Mouse (Mus musculus) CH12.LX (cell line): ENCODE results near the gene Gdf15. TPM values are rescaled to one million over a fixed set of nuclear protein-coding genes. Genes with fewer than 3 reads are reported as not detected.

Source experiments
- DNase-seq: peaks from one replicate; pipeline ENCODE4 v3.0.0-alpha.2; 2013; ENCODE audit errors: extremely low read depth
- H3K27ac ChIP-seq: 2 replicates; pipeline ENCODE4 v1.5.1; 2012; ENCODE audit warnings: low read depth, mild to moderate bottlenecking, control low read depth, moderate library complexity; ENCODE audit not compliant: insufficient read depth
- H3K27me3 ChIP-seq: replicated peaks from 2 replicates; pipeline ENCODE3; 2012; ENCODE audit warnings: inconsistent platforms
- H3K36me3 ChIP-seq, 2 experiments: replicated peaks in 1 of 2; 2 replicates each; pipeline versions ENCODE3 to v1.6.1; 2012; ENCODE audit warnings: inconsistent platforms in 1 of 2, low read length in 1 of 2, mild to moderate bottlenecking in 1 of 2, mixed read lengths in 1 of 2, moderate library complexity in 1 of 2; ENCODE audit not compliant: control insufficient read depth in 1 of 2, insufficient read depth in 1 of 2
- H3K4me1 ChIP-seq, 2 experiments: 2 replicates each; pipeline ENCODE4 v1.6.1; 2012; ENCODE audit warnings: inconsistent platforms in 1 of 2, moderate library complexity in 1 of 2; ENCODE audit not compliant: insufficient read depth in 2 of 2, control insufficient read depth in 1 of 2
- H3K4me2 ChIP-seq: 2 replicates; pipeline ENCODE4 v1.6.1; 2012; ENCODE audit warnings: low read depth, mild to moderate bottlenecking, control low read depth; ENCODE audit not compliant: poor library complexity, insufficient read depth, severe bottlenecking
- H3K4me3 ChIP-seq, 3 experiments: fragments of 150-350 bp in 1 of 3; sonication (generic) in 1 of 3; replicated peaks in 1 of 3; 2 replicates each; pipeline versions ENCODE3 to v1.5.1; 2011 to 2012; ENCODE audit warnings: low read depth in 2 of 3, low read length in 2 of 3, mild to moderate bottlenecking in 2 of 3, moderate library complexity in 2 of 3, control low read depth in 1 of 3, improper control_type of control experiment in 1 of 3, inconsistent platforms in 1 of 3, mixed read lengths in 1 of 3; ENCODE audit not compliant: poor library complexity in 1 of 3
- H3K79me2 ChIP-seq: replicated peaks from 2 replicates; pipeline ENCODE4 v1.6.1; 2012; ENCODE audit warnings: mild to moderate bottlenecking, moderate library complexity; ENCODE audit not compliant: control insufficient read depth, poor library complexity, insufficient read depth, severe bottlenecking; ENCODE audit errors: extremely low read depth
- H3K9ac ChIP-seq: 2 replicates; pipeline ENCODE4 v1.6.1; 2012; ENCODE audit warnings: low read depth, mild to moderate bottlenecking, control low read depth, moderate library complexity; ENCODE audit not compliant: insufficient read depth
- H3K9me3 ChIP-seq: replicated peaks from 2 replicates; pipeline ENCODE3; 2012; ENCODE audit warnings: low read length, inconsistent platforms, mixed read lengths
- CHD2 ChIP-seq: IDR thresholded peaks from 2 replicates; pipeline ENCODE4 v1.6.1; 2011; ENCODE audit warnings: low read length, improper control_type of control experiment
- CTCF ChIP-seq, 2 experiments: IDR thresholded peaks in 1 of 2; conservative IDR thresholded peaks in 1 of 2; 2 replicates each; pipeline ENCODE4 v1.5.1; 2011 to 2012; ENCODE audit warnings: low read depth in 2 of 2, low read length in 2 of 2, improper control_type of control experiment in 1 of 2, inconsistent platforms in 1 of 2, mild to moderate bottlenecking in 1 of 2, moderate library complexity in 1 of 2
- E2F4 ChIP-seq: IDR thresholded peaks from 2 replicates; pipeline ENCODE4 v1.6.1; 2011; ENCODE audit warnings: low read depth, low read length, improper control_type of control experiment; ENCODE audit not compliant: insufficient replicate concordance
- EP300 ChIP-seq: IDR thresholded peaks from 2 replicates; pipeline ENCODE4 v1.6.1; 2011; ENCODE audit warnings: low read length, improper control_type of control experiment
- ETS1 ChIP-seq: conservative IDR thresholded peaks from 2 replicates; pipeline ENCODE4 v1.6.1; 2012; ENCODE audit warnings: low read depth, mild to moderate bottlenecking, inconsistent platforms, low read length, improper control_type of control experiment, moderate library complexity
- HCFC1 ChIP-seq: IDR thresholded peaks from 2 replicates; pipeline ENCODE4 v1.6.1; 2012; ENCODE audit warnings: low read depth, mild to moderate bottlenecking, inconsistent platforms, low read length, improper control_type of control experiment
- IRF4 ChIP-seq: IDR thresholded peaks from 2 replicates; pipeline ENCODE4 v1.6.1; 2014; ENCODE audit warnings: low read depth, mild to moderate bottlenecking, inconsistent platforms, low read length, improper control_type of control experiment
- JUN ChIP-seq: IDR thresholded peaks from 2 replicates; pipeline ENCODE4 v1.6.1; 2011; ENCODE audit warnings: low read depth, mild to moderate bottlenecking, low read length, improper control_type of control experiment, moderate library complexity; ENCODE audit not compliant: insufficient read depth
- JUND ChIP-seq: conservative IDR thresholded peaks from 2 replicates; pipeline ENCODE4 v1.6.1; 2011; ENCODE audit warnings: low read depth, low read length, improper control_type of control experiment
- KAT2A ChIP-seq: IDR thresholded peaks from 2 replicates; pipeline ENCODE4 v1.6.1; 2012; ENCODE audit warnings: low read length, improper control_type of control experiment, inconsistent platforms; ENCODE audit not compliant: insufficient replicate concordance
- MAFK ChIP-seq: IDR thresholded peaks from 2 replicates; pipeline ENCODE4 v1.6.1; 2011; ENCODE audit warnings: low read length, improper control_type of control experiment; ENCODE audit not compliant: insufficient replicate concordance
- MAX ChIP-seq: IDR thresholded peaks from 2 replicates; pipeline ENCODE4 v1.6.1; 2011; ENCODE audit warnings: low read length, improper control_type of control experiment
- MAZ ChIP-seq: IDR thresholded peaks from 2 replicates; pipeline ENCODE4 v1.6.1; 2012; ENCODE audit warnings: low read depth, mild to moderate bottlenecking, inconsistent platforms, low read length, improper control_type of control experiment, moderate library complexity
- MXI1 ChIP-seq: IDR thresholded peaks from 2 replicates; pipeline ENCODE4 v1.6.1; 2011; ENCODE audit warnings: mild to moderate bottlenecking, low read depth, low read length, improper control_type of control experiment
- MYC ChIP-seq: IDR thresholded peaks from 2 replicates; pipeline ENCODE4 v1.6.1; 2011; ENCODE audit warnings: low read depth, mild to moderate bottlenecking, improper control_type of control experiment, low read length
- NELFE ChIP-seq: IDR thresholded peaks from 2 replicates; pipeline ENCODE4 v1.6.1; 2011; ENCODE audit warnings: low read depth, low read length, improper control_type of control experiment
- NRF1 ChIP-seq: IDR thresholded peaks from 2 replicates; pipeline ENCODE4 v1.6.1; 2014; ENCODE audit warnings: low read depth, mild to moderate bottlenecking, inconsistent platforms, low read length, improper control_type of control experiment, moderate library complexity
- PAX5 ChIP-seq: IDR thresholded peaks from 2 replicates; pipeline ENCODE4 v1.6.1; 2012; ENCODE audit warnings: low read length, inconsistent platforms, mixed read lengths
- POLR2A ChIP-seq: IDR thresholded peaks from 2 replicates; pipeline ENCODE4 v1.6.1; 2011; ENCODE audit warnings: low read depth, mild to moderate bottlenecking, improper control_type of control experiment, low read length
- POLR2AphosphoS2 ChIP-seq: IDR thresholded peaks from 2 replicates; pipeline ENCODE4 v1.6.1; 2011; ENCODE audit warnings: low read depth, low read length, improper control_type of control experiment
- RAD21 ChIP-seq: IDR thresholded peaks from 2 replicates; pipeline ENCODE4 v1.6.1; 2011; ENCODE audit warnings: low read depth, mild to moderate bottlenecking, low read length, improper control_type of control experiment, moderate library complexity
- RCOR1 ChIP-seq: conservative IDR thresholded peaks from 2 replicates; pipeline ENCODE4 v1.6.1; 2012; ENCODE audit warnings: low read depth, mild to moderate bottlenecking, inconsistent platforms, low read length, improper control_type of control experiment
- SIN3A ChIP-seq: IDR thresholded peaks from 2 replicates; pipeline ENCODE4 v1.6.1; 2012; ENCODE audit warnings: low read length, improper control_type of control experiment, inconsistent platforms
- SMC3 ChIP-seq: IDR thresholded peaks from 2 replicates; pipeline ENCODE4 v1.6.1; 2011; ENCODE audit warnings: low read depth, low read length, improper control_type of control experiment
- TBP ChIP-seq: conservative IDR thresholded peaks from 2 replicates; pipeline ENCODE4 v1.6.1; 2011; ENCODE audit warnings: low read depth, low read length, improper control_type of control experiment
- TCF12 ChIP-seq: IDR thresholded peaks from 2 replicates; pipeline ENCODE4 v1.6.1; 2014; ENCODE audit warnings: low read depth, mild to moderate bottlenecking, inconsistent platforms, low read length, improper control_type of control experiment
- UBTF ChIP-seq: IDR thresholded peaks from 2 replicates; pipeline ENCODE4 v1.6.1; 2012; ENCODE audit warnings: low read depth, mild to moderate bottlenecking, inconsistent platforms, low read length, improper control_type of control experiment, moderate library complexity
- USF1 ChIP-seq: IDR thresholded peaks from 2 replicates; pipeline ENCODE4 v1.6.1; 2014; ENCODE audit warnings: low read depth, mild to moderate bottlenecking, inconsistent platforms, low read length, improper control_type of control experiment
- USF2 ChIP-seq: conservative IDR thresholded peaks from 2 replicates; pipeline ENCODE4 v1.6.1; 2011; ENCODE audit warnings: low read depth, low read length, improper control_type of control experiment
- ZC3H11A ChIP-seq: IDR thresholded peaks from 2 replicates; pipeline ENCODE4 v1.6.1; 2012; ENCODE audit warnings: low read depth, mild to moderate bottlenecking, inconsistent platforms, low read length, improper control_type of control experiment
- ZKSCAN1 ChIP-seq: IDR thresholded peaks from 2 replicates; pipeline ENCODE4 v1.6.1; 2012; ENCODE audit warnings: low read depth, inconsistent platforms, low read length, improper control_type of control experiment, borderline replicate concordance
- ZMIZ1 ChIP-seq: IDR thresholded peaks from 2 replicates; pipeline ENCODE4 v1.6.1; 2012; ENCODE audit warnings: low read depth, mild to moderate bottlenecking, inconsistent platforms, low read length, improper control_type of control experiment
- dilution Hi-C: fragments of 300-500 bp; cut with MboI; formaldehyde crosslinking; loops from 2 replicates; pipeline ENCODE4 v1.14.3; 2020; ENCODE audit warnings: low sequenced_read_pairs; ENCODE audit not compliant: extremely low pct_unique_long_range_greater_than_20kb, extremely low pct_ligation_motif_present
- in situ Hi-C: fragments of 300-500 bp; cut with MboI; formaldehyde crosslinking; loops from 3 replicates; pipeline ENCODE4 v1.14.3; 2019; ENCODE audit warnings: low sequenced_read_pairs, low pct_ligation_motif_present, low pct_unique_long_range_greater_than_20kb, mixed read lengths
- polyA plus RNA-seq: library from polyadenylated mRNA; unstranded; fragments of >175 nt; gene quantifications from 2 replicates; pipeline ENCODE4 v1.2.1, GENCODE M21; 2012; ENCODE audit warnings: low read depth; ENCODE audit not compliant: insufficient read length
- total RNA-seq, 2 experiments: library from RNA; depleted of rRNA; stranded (reverse); fragments of 300-350 nt in 1 of 2; fragments of >200 nt in 1 of 2; gene quantifications; 2 replicates each; pipeline ENCODE4 v1.2.3; 2012 to 2014

Gene Gdf15
- total and polyA plus RNA-seq, 3 experiments, result 0.16 to 0.21 TPM; not detected in 1

DNA sequence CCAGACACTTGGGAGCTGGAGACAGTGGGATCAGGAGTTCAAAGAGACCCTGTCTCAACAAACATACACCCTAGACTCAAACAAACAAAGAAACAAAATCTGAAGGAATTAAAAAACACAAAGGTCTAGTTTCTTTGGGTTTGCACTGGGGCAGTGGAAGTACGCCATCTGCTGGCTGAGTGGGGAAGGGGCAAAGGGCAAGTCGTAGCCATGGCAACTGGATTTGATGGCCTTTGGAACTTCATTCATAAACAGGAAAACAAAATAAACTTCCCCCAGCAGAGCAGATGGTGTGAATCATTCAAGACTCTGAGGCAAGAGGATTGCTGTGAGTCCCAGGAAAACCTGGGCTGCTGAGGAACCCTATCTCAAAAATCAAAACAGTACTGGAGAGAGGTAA, 21.0 kb upstream of the Gdf15 start:
- in situ Hi-C loops, result no loop called here

GRCm38 (mm10) chr8:70650351-70650750, 18.1 kb upstream of the Gdf15 start:
- H3K79me2 ChIP-seq, result no peaks in the 10 kb centered on the region
- peaks cover 26 to 67% of the 10 kb centered on the region in 2 experiments for H3K36me3 ChIP-seq
- dilution Hi-C loops (no loop called here), in situ Hi-C loops (no loop called here)
- no peak overlapping the region for H3K4me3 ChIP-seq
- no peak overlapping the region for H3K27ac ChIP-seq
- DNase-seq, result no peak
- H3K9ac ChIP-seq, result no peak overlapping the region
- TF ChIP-seq ZKSCAN1, result no peak
- no peak for TF ChIP-seq MAZ
- TF ChIP-seq PAX5, result no peak
- no peak for TF ChIP-seq USF1
- TF ChIP-seq ETS1, result no peak
- no peak for TF ChIP-seq JUN
- TF ChIP-seq TBP, result no peak
- TF ChIP-seq RCOR1, result no peak
- no peak for TF ChIP-seq MAFK
- TF ChIP-seq EP300, result no peak
- TF ChIP-seq SMC3, result no peak
- TF ChIP-seq JUND, result no peak
- TF ChIP-seq TCF12, result no peak
- TF ChIP-seq MAX, result no peak
- TF ChIP-seq MXI1, result no peak
- no peak for TF ChIP-seq E2F4
- no peak for TF ChIP-seq NELFE
- TF ChIP-seq, all 38 proteins: peak for 0
- H3K4me1 ChIP-seq, result peaks cover 32 to 74% of the 10 kb centered on the region in 2 experiments
- no peaks in the 10 kb centered on the region for H3K9me3 ChIP-seq
- no peak overlapping the region for H3K4me2 ChIP-seq
- no peaks in the 10 kb centered on the region for H3K27me3 ChIP-seq

More for the DNA sequence above, 21.0 kb upstream of the Gdf15 start:
- DNase-seq, result peak; percentile 67
- Histone ChIP-seq H3K9me3 (no peaks in the 10 kb centered on the region), H3K27ac (no peak overlapping the region), H3K4me1 (peaks cover 12 to 58% of the 10 kb centered on the region in 2 experiments), H3K79me2 (peaks cover 5% of the 10 kb centered on the region; the same call in 1 of the 2 replicates), H3K4me3 (no peak overlapping the region), H3K27me3 (no peaks in the 10 kb centered on the region), H3K9ac (no peak overlapping the region), H3K4me2 (no peak overlapping the region), H3K36me3 (peaks cover 30 to 85% of the 10 kb centered on the region in 2 experiments)
- dilution Hi-C loops, result no loop called here
- TF ChIP-seq POLR2A, result no peak
- no peak for TF ChIP-seq USF1
- TF ChIP-seq CHD2, result no peak
- TF ChIP-seq HCFC1, result no peak
- no peak for TF ChIP-seq TBP
- no peak for TF ChIP-seq UBTF
- no peak; the same call in 1 of the 2 replicates for TF ChIP-seq NELFE
- no peak for TF ChIP-seq ZMIZ1
- TF ChIP-seq E2F4, result no peak
- 0 out of 2 replicates have a peak, but pooled peaks have one; percentile 6 for TF ChIP-seq NRF1
- TF ChIP-seq MAFK, result no peak
- no peak for TF ChIP-seq SIN3A
- no peak for TF ChIP-seq PAX5
- TF ChIP-seq ZC3H11A, result 0 out of 2 replicates have a peak, but pooled peaks have one; percentile 22
- TF ChIP-seq CTCF (conservative IDR thresholded peaks at IDR 0.05 in 1 of 2, IDR thresholded peaks at IDR 0.05 in 1 of 2; ENCODE audit: low read depth in 2 of 2, low read length in 2 of 2), result peak; percentile 86 to 94
- no peak for TF ChIP-seq KAT2A
- no peak for TF ChIP-seq POLR2AphosphoS2
- TF ChIP-seq IRF4, result no peak
- peak; percentile 93 for TF ChIP-seq SMC3
- TF ChIP-seq ETS1, result no peak
- no peak for TF ChIP-seq USF2
- TF ChIP-seq MXI1, result peak; percentile 86
- TF ChIP-seq ZKSCAN1, result no peak
- no peak for TF ChIP-seq JUN
- peak; percentile 83 for TF ChIP-seq RAD21
- no peak for TF ChIP-seq MAZ
- no peak for TF ChIP-seq MYC
